Mouse (Mus musculus): ENCODE data around the gene Zzz3.

DNA sequence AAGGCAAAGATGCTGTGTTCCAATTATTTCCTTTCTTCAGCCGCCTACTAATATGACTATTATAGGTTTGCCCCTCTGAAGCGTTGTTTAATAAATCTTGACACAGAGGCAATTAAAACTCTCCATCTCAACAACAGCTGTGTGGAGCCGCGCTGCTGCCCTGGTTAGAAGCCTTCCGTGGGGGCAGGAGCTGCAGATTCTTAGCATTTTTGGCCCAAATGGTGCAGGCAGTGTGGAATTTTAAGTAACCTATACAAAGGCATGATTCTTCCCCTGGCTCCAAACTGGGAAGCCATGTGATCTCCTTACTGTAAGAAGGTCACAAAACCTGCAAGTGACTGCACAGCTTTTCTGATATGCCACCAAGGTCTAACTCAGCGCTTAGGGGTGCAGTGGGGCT is 88.9 kb downstream of the Zzz3 start:
- TF ChIP-seq CTCF (IDR thresholded peaks at IDR 0.05; ENCODE audit: borderline replicate concordance, control insufficient read depth, extremely low read depth, insufficient read depth, low read length, poor library complexity): no peak
- no peak for TF ChIP-seq POLR2A (IDR thresholded peaks at IDR 0.05; ENCODE audit: control insufficient read depth, extremely low read depth, insufficient read depth, low read length, poor library complexity)
